Mouse (Mus musculus): ENCODE measurements around the gene Map3k10.

The Map3k10 gene

GRCm38 (mm10) chr7:27608130-27608529 lies 66.3 kb downstream of the Map3k10 start:
- no peak for DNase-seq

- no peak for DNase-seq
Observed at GRCm38 (mm10) chr7:27607580-27607979, 66.8 kb downstream of the Map3k10 start.

- no peak for DNase-seq
Observed at GRCm38 (mm10) chr7:27606481-27607254, 67.7 kb downstream of the Map3k10 start.

Data from thymus, postnatal 25 days (tissue).